Mouse (Mus musculus) CH12.LX (cell line): Measurements from ENCODE around the gene Sirt4. TPM values are rescaled to one million over a fixed set of nuclear protein-coding genes. Genes with fewer than 3 reads are reported as not detected.

Source experiments
- DNase-seq: peaks from one replicate; pipeline ENCODE4 v3.0.0-alpha.2; 2013; ENCODE audit errors: extremely low read depth
- H3K27ac ChIP-seq: 2 replicates; pipeline ENCODE4 v1.5.1; 2012; ENCODE audit warnings: low read depth, mild to moderate bottlenecking, control low read depth, moderate library complexity; ENCODE audit not compliant: insufficient read depth
- H3K27me3 ChIP-seq: replicated peaks from 2 replicates; pipeline ENCODE3; 2012; ENCODE audit warnings: inconsistent platforms
- H3K36me3 ChIP-seq, 2 experiments: replicated peaks in 1 of 2; 2 replicates each; pipeline versions ENCODE3 to v1.6.1; 2012; ENCODE audit warnings: inconsistent platforms in 1 of 2, low read length in 1 of 2, mild to moderate bottlenecking in 1 of 2, mixed read lengths in 1 of 2, moderate library complexity in 1 of 2; ENCODE audit not compliant: control insufficient read depth in 1 of 2, insufficient read depth in 1 of 2
- H3K4me1 ChIP-seq, 2 experiments: 2 replicates each; pipeline ENCODE4 v1.6.1; 2012; ENCODE audit warnings: inconsistent platforms in 1 of 2, moderate library complexity in 1 of 2; ENCODE audit not compliant: insufficient read depth in 2 of 2, control insufficient read depth in 1 of 2
- H3K4me2 ChIP-seq: 2 replicates; pipeline ENCODE4 v1.6.1; 2012; ENCODE audit warnings: low read depth, mild to moderate bottlenecking, control low read depth; ENCODE audit not compliant: poor library complexity, insufficient read depth, severe bottlenecking
- H3K4me3 ChIP-seq, 3 experiments: fragments of 150-350 bp in 1 of 3; sonication (generic) in 1 of 3; replicated peaks in 1 of 3; 2 replicates each; pipeline versions ENCODE3 to v1.5.1; 2011 to 2012; ENCODE audit warnings: low read depth in 2 of 3, low read length in 2 of 3, mild to moderate bottlenecking in 2 of 3, moderate library complexity in 2 of 3, control low read depth in 1 of 3, improper control_type of control experiment in 1 of 3, inconsistent platforms in 1 of 3, mixed read lengths in 1 of 3; ENCODE audit not compliant: poor library complexity in 1 of 3
- H3K79me2 ChIP-seq: replicated peaks from 2 replicates; pipeline ENCODE4 v1.6.1; 2012; ENCODE audit warnings: mild to moderate bottlenecking, moderate library complexity; ENCODE audit not compliant: control insufficient read depth, poor library complexity, insufficient read depth, severe bottlenecking; ENCODE audit errors: extremely low read depth
- H3K9ac ChIP-seq: 2 replicates; pipeline ENCODE4 v1.6.1; 2012; ENCODE audit warnings: low read depth, mild to moderate bottlenecking, control low read depth, moderate library complexity; ENCODE audit not compliant: insufficient read depth
- H3K9me3 ChIP-seq: replicated peaks from 2 replicates; pipeline ENCODE3; 2012; ENCODE audit warnings: low read length, inconsistent platforms, mixed read lengths
- CHD1 ChIP-seq: IDR thresholded peaks from 2 replicates; pipeline ENCODE4 v1.6.1; 2012; ENCODE audit warnings: low read depth, low read length, improper control_type of control experiment, inconsistent platforms
- CHD2 ChIP-seq: IDR thresholded peaks from 2 replicates; pipeline ENCODE4 v1.6.1; 2011; ENCODE audit warnings: low read length, improper control_type of control experiment
- E2F4 ChIP-seq: IDR thresholded peaks from 2 replicates; pipeline ENCODE4 v1.6.1; 2011; ENCODE audit warnings: low read depth, low read length, improper control_type of control experiment; ENCODE audit not compliant: insufficient replicate concordance
- ELF1 ChIP-seq: IDR thresholded peaks from 2 replicates; pipeline ENCODE4 v1.6.1; 2014; ENCODE audit warnings: low read depth, mild to moderate bottlenecking, inconsistent platforms, low read length, improper control_type of control experiment
- EP300 ChIP-seq: IDR thresholded peaks from 2 replicates; pipeline ENCODE4 v1.6.1; 2011; ENCODE audit warnings: low read length, improper control_type of control experiment
- ETS1 ChIP-seq: conservative IDR thresholded peaks from 2 replicates; pipeline ENCODE4 v1.6.1; 2012; ENCODE audit warnings: low read depth, mild to moderate bottlenecking, inconsistent platforms, low read length, improper control_type of control experiment, moderate library complexity
- GABPA ChIP-seq: IDR thresholded peaks from 2 replicates; pipeline ENCODE4 v1.6.1; 2012; ENCODE audit warnings: low read depth, low read length, improper control_type of control experiment, inconsistent platforms; ENCODE audit not compliant: insufficient replicate concordance
- HCFC1 ChIP-seq: IDR thresholded peaks from 2 replicates; pipeline ENCODE4 v1.6.1; 2012; ENCODE audit warnings: low read depth, mild to moderate bottlenecking, inconsistent platforms, low read length, improper control_type of control experiment
- IRF4 ChIP-seq: IDR thresholded peaks from 2 replicates; pipeline ENCODE4 v1.6.1; 2014; ENCODE audit warnings: low read depth, mild to moderate bottlenecking, inconsistent platforms, low read length, improper control_type of control experiment
- JUN ChIP-seq: IDR thresholded peaks from 2 replicates; pipeline ENCODE4 v1.6.1; 2011; ENCODE audit warnings: low read depth, mild to moderate bottlenecking, low read length, improper control_type of control experiment, moderate library complexity; ENCODE audit not compliant: insufficient read depth
- JUND ChIP-seq: conservative IDR thresholded peaks from 2 replicates; pipeline ENCODE4 v1.6.1; 2011; ENCODE audit warnings: low read depth, low read length, improper control_type of control experiment
- KAT2A ChIP-seq: IDR thresholded peaks from 2 replicates; pipeline ENCODE4 v1.6.1; 2012; ENCODE audit warnings: low read length, improper control_type of control experiment, inconsistent platforms; ENCODE audit not compliant: insufficient replicate concordance
- MAFK ChIP-seq: IDR thresholded peaks from 2 replicates; pipeline ENCODE4 v1.6.1; 2011; ENCODE audit warnings: low read length, improper control_type of control experiment; ENCODE audit not compliant: insufficient replicate concordance
- MAX ChIP-seq: IDR thresholded peaks from 2 replicates; pipeline ENCODE4 v1.6.1; 2011; ENCODE audit warnings: low read length, improper control_type of control experiment
- MEF2A ChIP-seq: IDR thresholded peaks from 2 replicates; pipeline ENCODE4 v1.6.1; 2014; ENCODE audit warnings: low read depth, mild to moderate bottlenecking, inconsistent platforms, low read length, improper control_type of control experiment, borderline replicate concordance
- NELFE ChIP-seq: IDR thresholded peaks from 2 replicates; pipeline ENCODE4 v1.6.1; 2011; ENCODE audit warnings: low read depth, low read length, improper control_type of control experiment
- PAX5 ChIP-seq: IDR thresholded peaks from 2 replicates; pipeline ENCODE4 v1.6.1; 2012; ENCODE audit warnings: low read length, inconsistent platforms, mixed read lengths
- POLR2A ChIP-seq: IDR thresholded peaks from 2 replicates; pipeline ENCODE4 v1.6.1; 2011; ENCODE audit warnings: low read depth, mild to moderate bottlenecking, improper control_type of control experiment, low read length
- POLR2AphosphoS2 ChIP-seq: IDR thresholded peaks from 2 replicates; pipeline ENCODE4 v1.6.1; 2011; ENCODE audit warnings: low read depth, low read length, improper control_type of control experiment
- RAD21 ChIP-seq: IDR thresholded peaks from 2 replicates; pipeline ENCODE4 v1.6.1; 2011; ENCODE audit warnings: low read depth, mild to moderate bottlenecking, low read length, improper control_type of control experiment, moderate library complexity
- RCOR1 ChIP-seq: conservative IDR thresholded peaks from 2 replicates; pipeline ENCODE4 v1.6.1; 2012; ENCODE audit warnings: low read depth, mild to moderate bottlenecking, inconsistent platforms, low read length, improper control_type of control experiment
- SIN3A ChIP-seq: IDR thresholded peaks from 2 replicates; pipeline ENCODE4 v1.6.1; 2012; ENCODE audit warnings: low read length, improper control_type of control experiment, inconsistent platforms
- TCF12 ChIP-seq: IDR thresholded peaks from 2 replicates; pipeline ENCODE4 v1.6.1; 2014; ENCODE audit warnings: low read depth, mild to moderate bottlenecking, inconsistent platforms, low read length, improper control_type of control experiment
- UBTF ChIP-seq: IDR thresholded peaks from 2 replicates; pipeline ENCODE4 v1.6.1; 2012; ENCODE audit warnings: low read depth, mild to moderate bottlenecking, inconsistent platforms, low read length, improper control_type of control experiment, moderate library complexity
- USF1 ChIP-seq: IDR thresholded peaks from 2 replicates; pipeline ENCODE4 v1.6.1; 2014; ENCODE audit warnings: low read depth, mild to moderate bottlenecking, inconsistent platforms, low read length, improper control_type of control experiment
- USF2 ChIP-seq: conservative IDR thresholded peaks from 2 replicates; pipeline ENCODE4 v1.6.1; 2011; ENCODE audit warnings: low read depth, low read length, improper control_type of control experiment
- ZC3H11A ChIP-seq: IDR thresholded peaks from 2 replicates; pipeline ENCODE4 v1.6.1; 2012; ENCODE audit warnings: low read depth, mild to moderate bottlenecking, inconsistent platforms, low read length, improper control_type of control experiment
- ZKSCAN1 ChIP-seq: IDR thresholded peaks from 2 replicates; pipeline ENCODE4 v1.6.1; 2012; ENCODE audit warnings: low read depth, inconsistent platforms, low read length, improper control_type of control experiment, borderline replicate concordance
- ZMIZ1 ChIP-seq: IDR thresholded peaks from 2 replicates; pipeline ENCODE4 v1.6.1; 2012; ENCODE audit warnings: low read depth, mild to moderate bottlenecking, inconsistent platforms, low read length, improper control_type of control experiment
- dilution Hi-C: fragments of 300-500 bp; cut with MboI; formaldehyde crosslinking; loops from 2 replicates; pipeline ENCODE4 v1.14.3; 2020; ENCODE audit warnings: low sequenced_read_pairs; ENCODE audit not compliant: extremely low pct_unique_long_range_greater_than_20kb, extremely low pct_ligation_motif_present
- in situ Hi-C: fragments of 300-500 bp; cut with MboI; formaldehyde crosslinking; loops from 3 replicates; pipeline ENCODE4 v1.14.3; 2019; ENCODE audit warnings: low sequenced_read_pairs, low pct_ligation_motif_present, low pct_unique_long_range_greater_than_20kb, mixed read lengths
- polyA plus RNA-seq: library from polyadenylated mRNA; unstranded; fragments of >175 nt; gene quantifications from 2 replicates; pipeline ENCODE4 v1.2.1, GENCODE M21; 2012; ENCODE audit warnings: low read depth; ENCODE audit not compliant: insufficient read length
- total RNA-seq, 2 experiments: library from RNA; depleted of rRNA; stranded (reverse); fragments of 300-350 nt in 1 of 2; fragments of >200 nt in 1 of 2; gene quantifications; 2 replicates each; pipeline ENCODE4 v1.2.3; 2012 to 2014

Gene Sirt4
- total and polyA plus RNA-seq, 3 experiments = 10.0 to 18.0 (median 13.3) TPM

- TF ChIP-seq SIN3A (no peak), KAT2A (no peak), MAFK (no peak), ZMIZ1 (no peak), POLR2A (no peak), E2F4 (no peak)
- in situ Hi-C loops (no loop called here), dilution Hi-C loops (no loop called here)
- Histone ChIP-seq H3K9me3 (no peaks in the 10 kb centered on the region), H3K4me1 (peaks cover 23 to 57% of the 10 kb centered on the region in 2 experiments), H3K27me3 (no peaks in the 10 kb centered on the region), H3K9ac (no peak overlapping the region), H3K27ac (no peak overlapping the region), H3K79me2 (0 out of 2 replicates have a peak, but pooled peaks cover 2% of the 10 kb centered on the region), H3K4me3 (no peak overlapping the region), H3K4me2 (no peak overlapping the region), H3K36me3 (peaks cover 0 to 47% of the 10 kb centered on the region in 2 experiments)
- no peak for DNase-seq
Observed at GRCm38 (mm10) chr5:115524471-115524870, 39.9 kb upstream of the Sirt4 start.

- no peak overlapping the region for H3K4me3 ChIP-seq
Observed at GRCm38 (mm10) chr5:115523971-115524370, 39.4 kb upstream of the Sirt4 start.

GRCm38 (mm10) chr5:115522981-115523499 lies 38.5 kb upstream of the Sirt4 start:
- peaks cover 19 to 56% of the 10 kb centered on the region in 2 experiments for H3K4me1 ChIP-seq
- dilution Hi-C loops = no loop called here
- H3K9me3 ChIP-seq = no peaks in the 10 kb centered on the region
- no peak overlapping the region for H3K4me2 ChIP-seq
- no peak overlapping the region for H3K4me3 ChIP-seq
- no peak for DNase-seq
- 0 out of 2 replicates have a peak, but pooled peaks cover 2% of the 10 kb centered on the region for H3K79me2 ChIP-seq
- H3K27ac ChIP-seq = no peak overlapping the region
- H3K9ac ChIP-seq = no peak overlapping the region
- no peaks in the 10 kb centered on the region for H3K27me3 ChIP-seq
- in situ Hi-C loops = no loop called here
- peaks cover 0 to 47% of the 10 kb centered on the region in 2 experiments for H3K36me3 ChIP-seq
- TF ChIP-seq ZC3H11A (no peak), ZKSCAN1 (no peak), ELF1 (no peak), CHD2 (no peak), USF1 (no peak), GABPA (no peak), EP300 (no peak), RCOR1 (no peak), TCF12 (no peak), MAX (no peak), NELFE (no peak), MEF2A (no peak), POLR2A (no peak), MAFK (no peak), CHD1 (no peak), USF2 (no peak)

More at GRCm38 (mm10) chr5:115523971-115524370, 39.4 kb upstream of the Sirt4 start:
- Histone ChIP-seq H3K27ac (no peak overlapping the region), H3K4me2 (no peak overlapping the region), H3K27me3 (no peaks in the 10 kb centered on the region), H3K4me1 (peaks cover 19 to 57% of the 10 kb centered on the region in 2 experiments), H3K9me3 (no peaks in the 10 kb centered on the region), H3K36me3 (peaks cover 0 to 47% of the 10 kb centered on the region in 2 experiments), H3K9ac (no peak overlapping the region), H3K79me2 (0 out of 2 replicates have a peak, but pooled peaks cover 2% of the 10 kb centered on the region)
- no peak for DNase-seq
- no peak for TF ChIP-seq POLR2AphosphoS2
- no peak for TF ChIP-seq UBTF
- no peak for TF ChIP-seq JUN
- TF ChIP-seq IRF4 = no peak
- TF ChIP-seq PAX5 = no peak
- TF ChIP-seq ZMIZ1 = no peak
- TF ChIP-seq TCF12 = no peak
- TF ChIP-seq E2F4 = no peak
- no peak for TF ChIP-seq ETS1
- no peak for TF ChIP-seq ZKSCAN1
- TF ChIP-seq JUND = no peak
- no peak for TF ChIP-seq CHD1
- no peak for TF ChIP-seq RAD21
- no peak for TF ChIP-seq HCFC1
- TF ChIP-seq RCOR1 = no peak
- no peak for TF ChIP-seq GABPA
- dilution Hi-C loops = no loop called here
- in situ Hi-C loops = no loop called here
